Mouse (Mus musculus) heart, embryonic 15.5 days (tissue): ENCODE measurements around the gene Cfap97d2. TPM values are rescaled to one million over a fixed set of nuclear protein-coding genes. Genes with fewer than 3 reads are reported as not detected.
A peak's percentile ranks its signal among the peaks of the same experiment; 100 is the strongest.
"Not testable (repeated sequence)": the region's sequence is repeated elsewhere in the genome, so short reads cannot be mapped to it uniquely, and the experiment has no call there.

Experiments used
- ATAC-seq: fragments of 200-750 bp; cut with Nextera tagmentation; replicated peaks from 2 replicates; pipeline ENCODE4 v1.8.0; 2017; ENCODE audit warnings: low read depth, moderate TSS enrichment; ENCODE audit not compliant: insufficient number of reproducible peaks, insufficient read depth, low FRiP score
- H3K27ac ChIP-seq: fragments of 300-500 bp; sonication (generic); 2 replicates; pipeline ENCODE4 v1.5.1; 2015; ENCODE audit warnings: mild to moderate bottlenecking, inconsistent platforms
- H3K27me3 ChIP-seq: fragments of 300-500 bp; sonication (generic); 2 replicates; pipeline ENCODE4 v1.6.1; 2015; ENCODE audit warnings: inconsistent platforms
- H3K36me3 ChIP-seq: fragments of 300-500 bp; sonication (generic); 2 replicates; pipeline ENCODE4 v1.6.1; 2015; ENCODE audit warnings: mild to moderate bottlenecking, inconsistent platforms
- H3K4me1 ChIP-seq: fragments of 300-500 bp; sonication (generic); replicated peaks from 2 replicates; pipeline ENCODE4 v1.6.1; 2015; ENCODE audit warnings: inconsistent platforms
- H3K4me2 ChIP-seq: fragments of 300-500 bp; sonication (generic); 2 replicates; pipeline ENCODE4 v1.6.1; 2015; ENCODE audit warnings: inconsistent platforms, mild to moderate bottlenecking, moderate library complexity
- H3K4me3 ChIP-seq: fragments of 300-500 bp; sonication (generic); 2 replicates; pipeline ENCODE4 v1.5.1; 2015; ENCODE audit warnings: mild to moderate bottlenecking, inconsistent platforms
- H3K9ac ChIP-seq: fragments of 300-500 bp; sonication (generic); 2 replicates; pipeline ENCODE4 v1.6.1; 2015; ENCODE audit warnings: mild to moderate bottlenecking, inconsistent platforms
- H3K9me3 ChIP-seq: fragments of 300-500 bp; sonication (generic); replicated peaks from 2 replicates; pipeline ENCODE4 v1.6.1; 2016; ENCODE audit warnings: inconsistent platforms
- WGBS: fragments of 180-500 bp; shearing (Covaris S2); methylation state at CpG from one replicate; pipeline ENCODE4 v1.1.7; 2015; ENCODE audit warnings: mixed read lengths; 5-methylcytosine and 5-hydroxymethylcytosine counted together
- polyA plus RNA-seq: library from polyadenylated mRNA; unstranded; fragments of >200 nt; fragmentation: Nextera tagmentation; extraction: Ambion mirVana; gene quantifications from 2 replicates; pipeline ENCODE4 v1.2.1, GENCODE M21; 2015

Cfap97d2 gene
- polyA plus RNA-seq, 1 experiment from 2014 or later: not detected

DNA sequence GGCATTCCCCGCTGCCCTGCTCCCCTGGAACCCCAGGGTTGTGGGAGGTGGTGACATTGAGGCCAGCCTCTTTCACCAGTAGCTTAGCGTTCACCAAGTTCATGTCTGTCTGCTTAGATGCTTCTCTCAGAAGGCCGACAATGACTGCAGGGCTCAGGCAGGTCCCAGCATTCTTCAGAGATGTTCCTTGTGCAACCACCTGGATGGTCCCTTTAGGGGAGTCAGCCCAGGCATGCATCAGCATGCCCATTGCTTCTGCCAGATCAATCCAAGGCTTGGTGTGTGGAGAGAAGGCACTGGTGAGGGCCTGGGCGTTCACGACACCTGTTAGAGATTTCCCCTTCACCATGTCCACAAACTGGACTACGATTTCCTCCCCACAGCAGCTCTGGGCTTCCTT, 40.5 kb downstream of the Cfap97d2 start:
- H3K4me1 ChIP-seq, H3K27ac ChIP-seq, H3K9ac ChIP-seq, H3K36me3 ChIP-seq, H3K27me3 ChIP-seq, H3K9me3 ChIP-seq, ATAC-seq, H3K4me3 ChIP-seq, H3K4me2 ChIP-seq: not testable (repeated sequence)
- 90% methylated on average over 6 of the region's 6 CpGs for WGBS

DNA sequence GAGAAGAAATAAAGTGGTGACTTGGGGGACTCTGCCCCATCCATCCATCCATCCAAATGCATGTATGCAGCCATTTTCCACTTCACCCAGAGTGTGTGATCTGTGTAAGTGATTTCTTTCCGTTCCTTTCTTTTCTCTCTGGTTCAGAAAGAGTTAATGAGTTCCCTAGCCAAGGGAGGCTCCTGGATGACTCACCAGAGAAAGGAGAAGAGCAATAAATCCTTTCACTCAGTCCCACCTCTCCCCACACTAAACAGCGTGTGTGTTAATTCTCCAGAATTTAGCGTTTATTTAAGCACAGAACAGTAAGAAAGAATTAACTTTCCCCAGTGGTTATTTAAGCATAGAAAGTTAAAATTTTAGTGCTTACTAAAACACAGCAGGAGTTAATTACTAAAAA, 41.9 kb downstream of the Cfap97d2 start:
- H3K9me3 ChIP-seq: no peaks in the 10 kb centered on the region
- H3K36me3 ChIP-seq: no peaks in the 10 kb centered on the region
- H3K27me3 ChIP-seq: no peaks in the 10 kb centered on the region
- H3K9ac ChIP-seq: no peak overlapping the region
- H3K4me2 ChIP-seq: no peak overlapping the region
- H3K4me1 ChIP-seq: no peaks in the 10 kb centered on the region
- no peak overlapping the region for H3K27ac ChIP-seq
- H3K4me3 ChIP-seq: no peak overlapping the region
- no peak for ATAC-seq
- WGBS: 20% methylated on average over 3 of the region's 3 CpGs

GRCm38 (mm10) chr8:13753680-13754079, 48.0 kb downstream of the Cfap97d2 start:
- no peaks in the 10 kb centered on the region for H3K27me3 ChIP-seq
- WGBS: 29% methylated on average over 2 of the region's 2 CpGs
- no peak overlapping the region for H3K4me3 ChIP-seq
- no peaks in the 10 kb centered on the region for H3K36me3 ChIP-seq
- no peaks in the 10 kb centered on the region for H3K9me3 ChIP-seq
- H3K4me1 ChIP-seq: peaks cover 6% of the 10 kb centered on the region
- no peak overlapping the region for H3K4me2 ChIP-seq
- H3K9ac ChIP-seq: no peak overlapping the region
- no peak for ATAC-seq
- no peak overlapping the region for H3K27ac ChIP-seq

DNA sequence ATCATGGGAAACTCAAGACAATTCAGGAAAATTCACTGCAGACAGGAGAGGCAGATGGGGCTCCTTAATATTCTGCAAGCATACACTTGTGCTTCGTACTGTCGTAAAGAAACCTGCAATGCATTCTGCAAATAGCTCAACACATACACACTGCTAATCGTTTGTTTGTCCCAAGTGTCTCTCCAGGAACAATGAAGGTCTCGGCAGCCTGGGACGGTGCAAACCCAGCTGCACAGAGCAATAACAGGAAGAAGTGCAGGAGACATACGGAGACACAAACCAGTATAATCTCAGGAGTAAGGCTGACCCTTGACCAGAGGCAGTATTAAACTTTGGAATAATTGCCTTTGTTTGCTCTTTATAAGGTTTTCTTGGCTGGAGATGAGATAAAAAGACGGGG, 50.8 kb downstream of the Cfap97d2 start:
- H3K27me3 ChIP-seq: no peaks in the 10 kb centered on the region
- WGBS: 58% methylated on average over 7 of the region's 7 CpGs
- peaks cover 8% of the 10 kb centered on the region for H3K36me3 ChIP-seq
- H3K9ac ChIP-seq: no peak overlapping the region
- H3K4me2 ChIP-seq: 0 out of 2 replicates have a peak overlapping the region, but pooled peaks have one; percentile 81
- H3K4me1 ChIP-seq: peaks cover 16% of the 10 kb centered on the region
- no peaks in the 10 kb centered on the region for H3K9me3 ChIP-seq
- H3K4me3 ChIP-seq: no peak overlapping the region
- no peak for ATAC-seq
- H3K27ac ChIP-seq: no peak overlapping the region

- peak; percentile 92 for ATAC-seq
- peak within 1 kb of the TSS; percentile 94 for H3K9ac ChIP-seq
- H3K4me1 ChIP-seq: peaks cover 16% of the 10 kb centered on the region
- peak within 1 kb of the TSS; percentile 84 for H3K27ac ChIP-seq
- peak within 1 kb of the TSS; percentile 81 for H3K4me2 ChIP-seq
- no peaks in the 10 kb centered on the region for H3K27me3 ChIP-seq
- no peaks in the 10 kb centered on the region for H3K9me3 ChIP-seq
- WGBS: 7% methylated on average over 40 of the region's 40 CpGs
- H3K4me3 ChIP-seq: peak within 1 kb of the TSS; percentile 84
- H3K36me3 ChIP-seq: peaks cover 12% of the 10 kb centered on the region
Observed at GRCm38 (mm10) chr8:13756982-13757804, 51.5 kb downstream of the Cfap97d2 start, which contains the start of gene Cdc16. Cdc16 (plus strand) TSS chr8:13757676.

GRCm38 (mm10) chr8:13757805-13758727, 52.4 kb downstream of the Cfap97d2 start:
- Histone ChIP-seq H3K4me2 (peak overlapping the region; percentile 81), H3K36me3 (peaks cover 21% of the 10 kb centered on the region), H3K9ac (peak overlapping the region; percentile 94), H3K4me1 (peaks cover 16% of the 10 kb centered on the region), H3K27me3 (no peaks in the 10 kb centered on the region), H3K27ac (peak overlapping the region; percentile 84), H3K9me3 (no peaks in the 10 kb centered on the region), H3K4me3 (peak overlapping the region; percentile 84)
- under 1% methylated on average over 38 of the region's 38 CpGs for WGBS
- peak; percentile 19 for ATAC-seq

DNA sequence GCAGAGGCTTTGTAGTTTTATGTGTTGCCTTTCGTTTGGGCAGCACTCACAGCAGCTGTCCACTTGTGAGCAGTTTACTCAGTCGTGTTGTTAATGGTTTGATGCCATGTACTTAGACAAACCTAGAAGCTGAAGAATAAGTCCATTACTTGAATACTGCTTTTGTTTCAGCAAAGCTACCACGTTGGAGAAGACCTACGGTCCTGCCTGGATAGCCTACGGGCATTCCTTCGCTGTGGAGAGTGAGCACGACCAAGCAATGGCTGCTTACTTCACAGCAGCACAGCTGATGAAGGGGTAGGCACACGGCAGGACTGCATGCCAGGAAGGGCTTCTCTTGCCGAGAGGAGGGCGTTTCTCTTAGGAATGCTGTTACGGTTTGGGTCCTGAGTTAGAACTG, 63.5 kb downstream of the Cfap97d2 start:
- Histone ChIP-seq H3K4me3 (no peak overlapping the region), H3K27me3 (no peaks in the 10 kb centered on the region), H3K9me3 (no peaks in the 10 kb centered on the region), H3K4me1 (no peaks in the 10 kb centered on the region), H3K27ac (no peak overlapping the region), H3K4me2 (no peak overlapping the region), H3K36me3 (peaks cover 90% of the 10 kb centered on the region), H3K9ac (no peak overlapping the region)
- no peak for ATAC-seq
- 87% methylated on average over 11 of the region's 11 CpGs for WGBS

DNA sequence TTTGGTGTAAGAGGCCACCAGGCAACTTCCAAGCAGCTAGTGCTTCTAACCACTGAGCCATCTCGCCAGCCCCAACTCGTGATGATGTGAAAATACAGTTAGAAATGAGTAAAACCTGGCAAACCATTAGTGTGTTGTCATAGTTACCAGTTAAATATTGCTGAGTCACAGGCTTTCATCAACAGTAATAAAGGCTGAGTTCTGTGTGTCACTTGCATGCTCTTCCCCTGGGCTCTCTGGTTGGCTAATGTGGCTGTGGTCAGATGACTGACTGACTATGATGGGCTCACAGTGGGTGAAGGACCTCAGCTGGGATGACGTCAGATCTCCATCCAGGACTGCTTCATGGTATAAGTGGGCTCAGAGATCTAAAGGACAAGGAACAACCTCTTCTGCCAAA, 74.8 kb downstream of the Cfap97d2 start:
- Histone ChIP-seq H3K4me1 (peaks cover 7% of the 10 kb centered on the region; the same call in 1 of the 2 replicates), H3K9ac (no peak overlapping the region), H3K36me3 (peaks cover 58% of the 10 kb centered on the region), H3K27ac (no peak overlapping the region), H3K9me3 (no peaks in the 10 kb centered on the region), H3K27me3 (no peaks in the 10 kb centered on the region), H3K4me3 (no peak overlapping the region), H3K4me2 (no peak overlapping the region)
- ATAC-seq: no peak
- 78% methylated on average over 3 of the region's 3 CpGs for WGBS

DNA sequence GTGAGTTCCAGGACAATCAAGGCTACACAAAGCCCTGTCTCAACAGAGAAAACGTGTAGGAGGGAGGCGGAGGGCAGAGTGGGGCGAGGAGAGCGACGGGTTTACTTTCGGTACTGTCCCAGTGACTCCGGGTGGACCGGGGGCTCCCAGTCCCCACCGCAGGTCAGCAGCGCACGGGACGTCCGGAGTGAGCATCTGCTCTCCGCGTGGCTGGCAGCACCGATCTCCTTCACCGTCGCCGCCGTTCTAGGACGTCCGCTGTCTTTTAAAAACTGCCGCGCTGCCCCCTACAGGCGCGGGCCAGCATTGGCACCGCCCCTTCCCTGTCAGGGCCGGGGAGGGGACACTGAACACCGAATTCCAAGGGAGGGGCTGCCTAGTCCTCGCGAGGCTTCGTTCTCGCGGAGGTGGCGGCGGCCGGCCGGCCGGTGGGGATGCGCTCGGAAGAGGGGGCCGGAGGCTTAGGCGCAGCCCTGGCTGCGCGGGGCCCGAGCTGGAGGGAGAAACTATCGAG, 79.6 kb downstream of the Cfap97d2 start, which contains the start of gene Upf3a:
Gene Upf3a (plus strand): TSS at position 366 of the 514 bp plus-strand sequence.
- peak within 1 kb of the TSS; percentile 99 for H3K27ac ChIP-seq
- H3K27me3 ChIP-seq: no peaks in the 10 kb centered on the region
- peak within 1 kb of the TSS; percentile 90 for H3K9ac ChIP-seq
- peaks cover 28% of the 10 kb centered on the region for H3K36me3 ChIP-seq
- peaks cover 11% of the 10 kb centered on the region; the same call in 1 of the 2 replicates for H3K4me1 ChIP-seq
- ATAC-seq: peak; percentile 94
- H3K9me3 ChIP-seq: no peaks in the 10 kb centered on the region
- WGBS: under 1% methylated on average over 47 of the region's 47 CpGs
- peak within 1 kb of the TSS; percentile 80 for H3K4me2 ChIP-seq
- peak within 1 kb of the TSS; percentile 72 for H3K4me3 ChIP-seq

DNA sequence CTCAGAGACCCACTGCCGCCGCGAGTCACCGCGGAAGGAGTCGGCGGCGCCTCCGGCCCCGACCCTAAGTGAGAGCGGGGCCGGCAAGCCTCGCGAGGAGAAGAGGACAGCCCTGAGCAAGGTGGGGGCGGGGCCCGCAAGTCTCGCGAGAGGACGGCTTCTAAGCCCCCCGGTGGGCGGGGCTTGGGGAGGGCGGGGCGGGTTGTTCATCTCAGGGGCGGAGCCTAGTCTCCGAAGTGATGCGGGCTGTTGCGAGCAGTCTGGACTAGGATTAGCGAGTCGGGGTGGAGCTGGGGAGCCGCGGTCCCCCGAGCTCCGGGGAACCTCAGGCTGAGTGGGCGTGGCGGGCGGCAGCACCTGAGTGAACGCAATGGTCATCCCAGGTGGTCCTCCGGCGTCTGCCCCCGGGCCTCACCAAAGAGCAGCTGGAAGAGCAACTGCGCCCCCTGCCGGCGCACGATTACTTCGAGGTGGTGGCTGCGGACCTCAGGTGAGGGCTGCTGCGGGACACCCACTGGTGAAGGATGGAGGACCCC, 80.1 kb downstream of the Cfap97d2 start:
- Histone ChIP-seq H3K27me3 (no peaks in the 10 kb centered on the region), H3K4me2 (peak overlapping the region; percentile 80), H3K4me1 (peaks cover 11% of the 10 kb centered on the region; the same call in 1 of the 2 replicates), H3K4me3 (peak overlapping the region; percentile 72), H3K36me3 (peaks cover 23% of the 10 kb centered on the region), H3K27ac (peak overlapping the region; percentile 99), H3K9me3 (no peaks in the 10 kb centered on the region), H3K9ac (peak overlapping the region; percentile 90)
- under 1% methylated on average over 45 of the region's 47 CpGs for WGBS
- peak; percentile 95 for ATAC-seq

DNA sequence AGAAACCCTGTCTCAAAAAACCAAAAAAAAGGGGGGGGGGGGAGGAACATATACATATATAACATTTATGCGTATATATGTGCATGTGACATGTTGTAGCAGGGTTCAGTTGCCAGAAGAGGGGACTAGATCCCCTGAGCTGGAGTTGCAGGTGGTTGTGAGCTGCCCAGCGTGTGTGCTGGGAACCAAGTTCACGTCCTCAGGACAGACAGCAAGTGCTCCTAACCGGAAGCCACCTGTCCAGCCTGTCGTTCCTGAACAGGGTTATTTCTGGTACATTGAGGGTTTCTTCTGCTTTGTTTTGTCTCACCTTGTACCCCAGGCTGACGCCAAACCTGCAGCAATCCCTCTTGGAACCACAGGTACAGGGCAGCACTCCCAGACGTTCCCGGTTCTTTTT, 83.9 kb downstream of the Cfap97d2 start:
- WGBS: 93% methylated on average over 8 of the region's 8 CpGs
- H3K4me2 ChIP-seq: no peak overlapping the region
- H3K27me3 ChIP-seq: no peaks in the 10 kb centered on the region
- peaks cover 7% of the 10 kb centered on the region; the same call in 1 of the 2 replicates for H3K4me1 ChIP-seq
- no peak overlapping the region for H3K27ac ChIP-seq
- ATAC-seq: no peak
- H3K36me3 ChIP-seq: peaks cover 35% of the 10 kb centered on the region
- H3K4me3 ChIP-seq: no peak overlapping the region
- no peak overlapping the region for H3K9ac ChIP-seq
- H3K9me3 ChIP-seq: no peaks in the 10 kb centered on the region
